In the genomic region with DNA sequence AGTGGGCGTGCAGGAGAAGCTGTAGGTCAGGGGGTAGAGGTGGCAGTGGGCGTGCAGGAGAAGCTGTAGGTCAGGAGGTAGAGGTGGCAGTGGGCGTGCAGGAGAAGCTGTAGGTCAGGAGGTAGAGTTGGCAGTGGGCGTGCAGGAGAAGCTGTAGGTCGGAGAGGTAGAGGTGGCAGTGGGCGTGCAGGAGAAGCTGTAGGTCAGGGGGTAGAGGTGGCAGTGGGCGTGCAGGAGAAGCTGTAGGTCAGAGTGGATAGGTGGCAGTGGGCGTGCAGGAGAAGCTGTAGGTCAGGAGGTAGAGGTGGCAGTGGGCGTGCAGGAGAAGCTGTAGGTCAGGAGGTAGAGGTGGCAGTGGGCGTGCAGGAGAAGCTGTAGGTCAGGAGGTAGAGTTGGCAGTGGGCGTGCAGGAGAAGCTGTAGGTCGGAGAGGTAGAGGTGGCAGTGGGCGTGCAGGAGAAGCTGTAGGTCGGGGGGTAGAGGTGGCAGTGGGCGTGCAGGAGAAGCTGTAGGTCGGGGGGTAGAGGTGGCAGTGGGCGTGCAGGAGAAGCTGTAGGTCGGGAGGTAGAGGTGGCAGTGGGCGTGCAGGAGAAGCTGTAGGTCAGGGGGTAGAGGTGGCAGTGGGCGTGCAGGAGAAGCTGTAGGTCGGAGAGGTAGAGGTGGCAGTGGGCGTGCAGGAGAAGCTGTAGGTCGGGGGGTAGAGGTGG, we compare ENCODE assay signal across 10 mouse cellular contexts. TPM values are rescaled to one million over a fixed set of nuclear protein-coding genes. Genes with fewer than 3 reads are reported as not detected.
A peak's percentile ranks its signal among the peaks of the same experiment; 100 is the strongest.
DNase-seq lines count a peak whose midpoint lies in the region.
"Had no signal": no experiment of that assay in that cellular context is flagged by ENCODE, and none has a peak within 500 bp of the region (broad histone marks: within the 10 kb centered on the region; RNA-seq: fewer than 3 reads in every experiment).

No protein-coding gene starts in this region.

- DNase-seq in adrenal gland, adult (ENCODE audit: inconsistent age in 2 of 2, low spot score in 1 of 2), result peak; percentile 61 to 76
- peak; percentile 28 to 41 for DNase-seq in cerebellum, postnatal 14 days
- peak; percentile 76 for DNase-seq in gastrocnemius, postnatal 25 days
- DNase-seq in kidney, adult 18-20 months, result peak; percentile 68
- DNase-seq in left cerebral cortex, adult 18-20 months (ENCODE audit: low spot score in 2 of 2), result peak; percentile 67 to 71
- peak; percentile 76 to 85 for DNase-seq in lung, postnatal 4 days
- peak; percentile 42 for DNase-seq in right cerebral cortex, postnatal 4 days
- DNase-seq in urinary bladder, adult 2 months (ENCODE audit: low spot score), result peak; percentile 99

RNA-seq across cellular contexts. Expression of a gene that starts 3.7 kb away (rescaled TPM):
- total RNA-seq in gastrocnemius, postnatal 25 days (2021), result not detected
- total RNA-seq in left cerebral cortex, adult 18-20 months (2021), result 1 to 10 TPM; 5.0 to 5.3 TPM
- polyA plus RNA-seq in urinary bladder, adult 2 months (2012; rRNA removed), result 10.7 and 15.5 TPM in 2 replicates
- total RNA-seq: monocyte, adult 5-6 weeks had no signal

RNA-seq across cellular contexts. Expression of a gene that starts 20.8 kb away (rescaled TPM):
- not detected for total RNA-seq in gastrocnemius, postnatal 25 days (2021)
- total RNA-seq in left cerebral cortex, adult 18-20 months (2021), result not detected
- polyA plus RNA-seq in urinary bladder, adult 2 months (2012; rRNA removed), result 11.7 and 15.8 TPM in 2 replicates
- total RNA-seq: monocyte, adult 5-6 weeks had no signal
- polyA plus RNA-seq: hindbrain, embryonic 16.5 days had no signal

RNA-seq across cellular contexts. Expression of a gene that starts 57.7 kb away (rescaled TPM):
- total RNA-seq in gastrocnemius, postnatal 25 days (2021), result 10 to 100 TPM; 15.8 to 20.1 TPM
- 1 to 10 TPM; 7.3 to 7.7 TPM for total RNA-seq in left cerebral cortex, adult 18-20 months (2021)
- 21.7 and 25.1 TPM in 2 replicates for polyA plus RNA-seq in urinary bladder, adult 2 months (2012; rRNA removed)
- total RNA-seq: monocyte, adult 5-6 weeks had no signal

Comparison
In these comparisons a context has a peak if more than half of its experiments do, and no peak if none do; other contexts are left out.
1. Peak in every context shown above with its lines: DNase-seq.
2. DNase-seq: peak in every context shown above with its lines; median percentile 99 in urinary bladder, adult 2 months; 80 in lung, postnatal 4 days; 76 in gastrocnemius, postnatal 25 days; 69 in left cerebral cortex, adult 18-20 months; 68 in adrenal gland, adult; 68 in kidney, adult 18-20 months; 42 in right cerebral cortex, postnatal 4 days; 34 in cerebellum, postnatal 14 days.
3. RNA of a gene that starts 3.7 kb away (total RNA-seq): 5.0 to 5.3 TPM in left cerebral cortex, adult 18-20 months; not detected in gastrocnemius, postnatal 25 days; every median in the first group is over 4 times any median in the second.